Mouse (Mus musculus) embryo, embryonic 11.5 days (tissue): ENCODE results near the gene Zzef1.
A peak's percentile ranks its signal among the peaks of the same experiment; 100 is the strongest.
"Not testable (repeated sequence)": the region's sequence is repeated elsewhere in the genome, so short reads cannot be mapped to it uniquely, and the experiment has no call there.

Experiments used
- DNase-seq: peaks from one replicate; pipeline ENCODE4 v3.0.0-alpha.2; 2012; ENCODE audit warnings: low read depth, low spot score

Zzef1 gene

DNA sequence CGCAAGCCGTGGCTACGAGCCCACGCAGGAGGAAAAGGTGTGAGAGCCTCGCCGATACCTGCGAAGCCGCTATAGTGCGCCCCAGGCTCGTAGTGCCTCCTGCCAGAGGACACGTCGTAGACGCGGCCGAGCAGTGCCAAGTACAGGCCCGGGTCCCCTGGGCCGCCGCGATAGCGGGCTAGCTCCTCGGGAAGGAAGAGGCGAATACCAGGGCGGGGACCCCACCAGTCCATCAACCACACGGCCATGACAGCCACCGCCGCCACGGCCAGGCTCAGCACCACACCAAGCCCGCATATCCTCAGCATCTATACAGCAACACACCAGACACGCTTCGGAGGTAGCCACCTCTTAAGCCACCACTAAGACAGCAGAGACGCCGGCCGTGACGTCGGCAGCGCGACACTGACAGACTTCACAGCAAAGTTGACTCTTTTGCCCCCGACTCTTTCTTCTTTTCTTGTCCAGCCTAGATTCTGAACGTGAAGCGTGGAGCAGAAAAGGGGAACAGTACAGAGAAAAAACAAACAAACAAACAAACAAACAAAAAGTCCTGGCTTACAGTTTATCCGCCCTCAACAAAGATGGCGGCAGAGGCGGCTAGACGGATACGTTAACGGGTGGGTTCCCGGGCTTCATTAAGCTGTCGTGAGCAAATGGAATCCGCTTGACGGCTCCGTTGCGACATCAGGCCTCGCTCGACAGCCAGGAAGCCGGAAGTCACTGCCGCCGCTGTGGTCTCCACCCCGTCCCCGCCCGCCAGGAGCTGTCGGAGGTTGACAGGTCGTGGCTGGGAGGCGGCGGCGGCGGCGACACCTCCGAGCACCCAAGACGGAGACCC, at the start of gene Zzef1, which contains the start of gene Cyb5d2:
Zzef1 (plus strand) TSS at position 772 of the 841 bp plus-strand sequence.
Cyb5d2 (minus strand) TSS at position 688 of the 841 bp plus-strand sequence.
- DNase-seq = peak; percentile 86

DNA sequence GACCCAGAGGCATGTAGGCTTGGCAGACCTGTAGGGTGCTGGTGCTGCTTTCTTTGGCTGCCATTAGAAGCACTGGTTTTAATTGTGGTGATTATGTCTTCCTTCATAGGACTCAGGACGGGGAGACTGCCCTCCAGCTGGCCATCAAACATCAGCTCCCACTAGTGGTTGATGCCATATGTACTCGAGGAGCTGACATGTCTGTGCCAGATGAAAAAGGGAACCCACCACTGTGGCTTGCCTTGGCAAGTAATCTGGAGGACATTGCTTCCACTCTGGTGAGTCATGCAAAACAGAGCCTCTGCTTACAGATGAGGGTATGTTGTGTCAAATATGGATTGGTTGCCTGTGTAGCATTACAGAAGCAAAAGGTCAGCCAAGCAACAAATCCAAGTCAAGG, 44.1 kb upstream of the Zzef1 start:
- no peak for DNase-seq

- no peak for DNase-seq
Observed at GRCm38 (mm10) chr11:72758316-72758715, 37.7 kb upstream of the Zzef1 start.

- DNase-seq = no peak
Observed at GRCm38 (mm10) chr11:72759581-72759980, 36.4 kb upstream of the Zzef1 start.

DNA sequence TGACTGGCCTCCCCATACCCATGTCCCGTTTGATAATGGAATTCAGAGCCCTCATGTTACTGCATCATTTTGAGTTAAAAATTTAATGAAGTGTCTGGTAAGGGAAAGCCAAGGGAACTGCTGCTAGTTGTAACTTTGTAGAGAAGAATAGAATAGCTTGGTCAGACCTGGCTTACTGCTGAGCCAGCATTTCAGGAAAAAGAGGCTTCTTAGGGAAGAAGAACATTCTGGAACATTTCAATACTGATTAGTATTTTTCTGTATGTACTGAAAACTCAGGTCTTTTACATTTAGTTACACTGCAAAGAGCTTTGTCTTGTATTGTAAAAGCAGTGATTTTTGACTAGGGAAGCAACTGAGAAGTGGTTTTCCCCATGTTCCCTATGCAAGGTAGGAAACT, 35.2 kb upstream of the Zzef1 start:
- no peak for DNase-seq

- no peak for DNase-seq
Observed at GRCm38 (mm10) chr11:72764270-72764669, 31.8 kb upstream of the Zzef1 start.

DNA sequence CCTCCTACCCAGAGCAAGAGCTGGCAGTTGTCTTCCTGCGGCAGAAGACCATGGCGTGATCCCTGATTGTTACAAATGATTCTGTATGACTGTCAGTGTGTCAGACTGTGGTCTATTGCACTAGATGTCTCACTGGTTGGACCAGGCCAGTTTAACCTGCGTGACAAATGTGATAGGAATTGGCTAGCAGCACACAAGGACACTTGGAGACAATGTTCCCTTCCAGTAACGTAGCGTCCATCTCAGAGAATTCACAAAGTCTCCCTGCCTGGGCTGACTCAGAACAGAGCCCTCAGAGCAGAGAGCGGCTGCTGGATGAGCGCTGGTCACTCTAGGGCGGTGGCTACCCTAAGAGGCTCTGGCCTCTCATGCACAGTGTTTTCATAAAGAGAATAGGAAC, 28.3 kb upstream of the Zzef1 start:
- no peak for DNase-seq

DNA sequence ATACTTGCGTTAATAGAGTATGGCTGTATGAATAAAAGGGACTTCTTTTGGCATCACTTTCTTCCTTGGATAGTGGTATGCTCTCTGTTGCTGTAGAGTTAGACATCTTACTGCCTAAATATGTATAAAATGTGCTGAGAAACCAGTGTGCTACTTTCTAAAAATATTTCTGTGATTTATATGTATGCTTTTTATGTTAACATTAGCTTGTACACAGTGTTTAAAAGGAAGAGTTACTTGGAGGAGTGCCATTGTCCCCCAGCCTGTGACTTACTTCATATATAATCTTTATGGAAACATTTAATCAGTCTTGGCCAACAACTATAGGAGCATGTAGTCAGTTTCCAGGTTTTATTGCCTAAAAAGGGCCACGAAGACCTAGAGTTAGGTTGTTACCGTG, 27.0 kb upstream of the Zzef1 start:
- DNase-seq = no peak

DNA sequence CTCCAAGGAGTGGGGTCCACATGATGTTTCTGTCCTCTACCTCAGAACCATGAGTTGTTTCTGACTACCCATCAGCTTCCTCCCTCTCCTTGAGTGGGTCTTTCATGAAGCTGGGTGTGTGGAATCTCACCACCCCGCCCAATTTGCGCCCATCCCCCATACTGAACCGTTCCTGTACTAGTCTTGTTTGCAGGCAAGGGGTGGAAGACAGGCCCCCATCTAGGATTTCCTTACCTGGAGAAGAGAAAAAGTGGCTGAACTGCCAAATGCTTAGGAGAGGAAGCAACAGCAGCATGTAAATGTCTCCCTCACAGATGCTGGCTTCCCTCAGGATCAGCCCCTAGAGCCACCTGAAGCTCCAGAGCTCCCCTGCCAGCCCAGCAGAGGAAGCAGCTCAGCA, 25.7 kb upstream of the Zzef1 start:
- DNase-seq = no peak

DNA sequence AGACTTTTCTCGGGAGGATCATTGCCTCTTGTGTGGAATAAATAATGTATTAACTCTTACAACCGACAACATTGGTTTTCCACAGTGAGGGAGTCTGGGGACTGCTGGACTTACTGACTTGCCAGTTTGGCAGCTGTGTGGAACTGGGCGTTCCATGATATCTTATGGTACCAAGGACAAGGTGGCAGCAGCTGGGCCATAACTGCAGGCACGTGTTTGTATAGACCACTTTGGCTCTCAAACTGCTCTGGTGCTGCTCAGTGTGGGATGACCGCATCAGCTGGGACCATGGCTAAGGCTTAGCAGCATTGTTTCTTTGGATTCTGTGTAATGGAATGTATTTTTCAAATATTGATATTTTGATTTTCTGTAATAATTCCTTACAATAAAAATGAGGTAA, 25.2 kb upstream of the Zzef1 start:
- DNase-seq = no peak

- no peak for DNase-seq
Observed at GRCm38 (mm10) chr11:72771461-72771860, 24.6 kb upstream of the Zzef1 start.

- DNase-seq = not testable (repeated sequence)
Observed at GRCm38 (mm10) chr11:72772611-72773010, 23.4 kb upstream of the Zzef1 start.

DNA sequence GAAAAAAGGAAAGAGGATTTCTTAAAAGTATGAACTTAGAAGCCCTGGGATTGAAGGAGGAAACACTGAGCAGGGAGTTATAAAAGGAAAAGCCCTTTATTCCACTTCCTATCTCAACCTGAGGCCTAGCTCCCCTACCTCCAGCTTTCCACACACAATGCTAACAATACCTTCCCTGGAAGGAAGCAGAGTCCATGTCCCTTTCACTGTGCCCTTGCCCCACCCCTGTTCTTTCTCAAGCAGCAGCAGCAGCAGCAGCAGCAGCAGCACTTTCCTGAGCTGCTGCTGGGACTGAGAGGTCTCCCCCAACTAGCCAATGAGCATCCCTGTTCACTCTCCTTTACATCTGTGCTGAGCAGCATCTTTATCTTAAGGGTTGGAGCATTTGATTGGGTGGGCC, 17.1 kb upstream of the Zzef1 start:
- no peak for DNase-seq

DNA sequence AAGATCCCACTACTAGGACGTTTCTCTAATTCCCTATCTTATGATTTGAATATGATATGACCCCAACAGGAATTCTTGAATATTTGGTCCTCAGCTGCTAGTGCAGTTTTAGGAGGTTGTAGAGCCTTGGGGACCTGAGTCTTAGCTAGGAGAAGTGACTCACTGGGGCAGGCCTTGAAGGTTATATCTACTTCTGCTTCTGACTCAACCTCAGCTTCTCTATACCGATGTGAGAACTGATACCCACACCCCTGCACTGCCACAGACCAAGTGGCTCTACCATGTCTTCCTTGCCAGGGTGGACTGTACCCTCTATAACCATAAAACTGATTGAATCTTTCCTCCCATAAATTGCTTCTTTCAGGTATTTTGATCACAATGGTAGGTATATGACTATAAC, 13.9 kb upstream of the Zzef1 start:
- DNase-seq = no peak

- DNase-seq = no peak
Observed at GRCm38 (mm10) chr11:72782503-72782902, 13.5 kb upstream of the Zzef1 start.

DNA sequence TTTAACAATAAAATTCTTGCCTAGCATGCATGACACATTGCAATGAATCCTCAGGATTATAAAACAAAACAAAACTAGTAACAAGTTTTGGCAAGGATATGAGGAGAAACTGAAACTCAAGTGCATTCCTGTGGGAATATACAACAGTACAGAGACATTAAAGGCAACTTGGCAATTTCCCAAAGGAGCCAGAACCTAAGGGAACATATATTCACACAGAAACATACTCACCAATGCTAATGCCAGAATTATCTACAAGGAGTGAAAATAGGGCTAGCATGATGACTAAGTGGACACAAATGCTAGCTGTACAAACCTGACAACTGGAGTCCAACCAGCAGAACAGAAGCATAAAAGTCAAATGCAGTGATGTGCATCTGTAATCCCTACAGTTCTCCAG, 4.0 kb upstream of the Zzef1 start:
- DNase-seq = no peak

GRCm38 (mm10) chr11:72795149-72795454, 924 bp upstream of the Zzef1 start:
- DNase-seq = no peak

DNA sequence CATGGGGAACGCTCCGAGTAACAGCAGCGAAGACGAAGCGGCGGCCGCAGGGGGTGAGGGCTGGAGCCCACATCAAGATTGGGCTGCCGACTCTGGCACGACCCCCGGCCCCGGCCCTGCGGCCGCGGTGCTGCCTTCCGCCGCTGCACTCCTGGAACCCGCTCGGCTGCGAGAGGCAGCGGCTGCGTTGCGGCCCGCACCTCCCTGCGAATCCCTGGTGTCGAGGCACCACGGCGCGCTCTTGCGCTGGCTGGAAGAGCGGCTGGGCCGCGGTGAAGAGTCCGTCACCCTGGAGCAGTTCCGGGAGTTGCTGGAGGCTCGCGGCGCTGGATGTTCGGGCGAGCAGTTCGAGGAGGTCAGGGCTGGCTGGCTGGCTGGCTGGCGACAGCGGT, 266 bp downstream of the Zzef1 start:
- no peak for DNase-seq

DNA sequence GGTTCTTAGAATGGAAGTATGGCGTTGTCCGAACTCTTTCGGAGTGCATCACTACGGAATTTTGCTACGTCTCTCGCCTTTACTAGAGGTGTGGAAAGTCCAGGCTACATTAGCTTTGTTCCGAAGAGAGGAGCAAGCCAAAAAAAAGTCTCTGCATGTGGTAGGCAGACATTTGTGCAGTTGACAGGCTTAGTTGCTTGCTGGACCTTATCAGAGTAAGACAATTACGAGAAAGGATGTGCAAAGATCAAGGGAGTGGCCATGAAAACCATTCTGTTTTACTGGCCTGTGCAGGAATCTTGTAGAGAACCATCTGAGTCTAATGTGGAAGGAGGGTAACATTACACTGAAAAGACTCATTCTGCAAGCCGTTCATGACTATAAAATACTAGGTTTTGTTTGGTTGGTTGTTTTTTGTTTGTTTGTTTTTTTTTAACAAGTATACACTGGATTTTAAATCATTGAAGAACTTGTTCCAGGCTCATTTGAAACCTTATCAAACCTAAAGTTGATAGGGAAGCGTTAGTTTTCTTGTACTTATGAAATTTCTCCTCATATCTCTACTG, 830 bp downstream of the Zzef1 start:
- no peak for DNase-seq

- no peak for DNase-seq
Observed at GRCm38 (mm10) chr11:72798112-72798511, 2.1 kb downstream of the Zzef1 start.

GRCm38 (mm10) chr11:72801182-72801581, 5.2 kb downstream of the Zzef1 start:
- no peak for DNase-seq

DNA sequence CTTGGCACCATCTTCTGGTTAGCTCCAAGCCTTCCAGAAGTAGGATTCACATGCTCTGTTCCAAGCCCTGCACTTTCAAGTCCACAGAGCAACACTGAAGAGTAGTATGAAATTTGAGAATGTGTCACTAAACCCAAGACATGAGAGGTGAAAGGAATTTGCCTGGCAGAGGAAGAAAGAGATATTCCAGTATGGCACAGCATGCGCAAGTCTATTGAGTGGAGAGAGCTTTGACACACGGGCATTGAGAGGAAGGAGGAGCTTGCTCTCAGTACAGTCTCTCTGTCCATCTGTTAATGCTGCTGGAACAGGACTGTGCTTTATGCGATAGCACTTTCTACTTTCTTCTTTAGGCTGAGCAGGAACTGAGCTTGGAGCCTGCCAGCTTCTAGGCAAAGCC, 7.0 kb downstream of the Zzef1 start:
- DNase-seq = no peak

- DNase-seq = no peak
Observed at GRCm38 (mm10) chr11:72804586-72804985, 8.6 kb downstream of the Zzef1 start.

DNA sequence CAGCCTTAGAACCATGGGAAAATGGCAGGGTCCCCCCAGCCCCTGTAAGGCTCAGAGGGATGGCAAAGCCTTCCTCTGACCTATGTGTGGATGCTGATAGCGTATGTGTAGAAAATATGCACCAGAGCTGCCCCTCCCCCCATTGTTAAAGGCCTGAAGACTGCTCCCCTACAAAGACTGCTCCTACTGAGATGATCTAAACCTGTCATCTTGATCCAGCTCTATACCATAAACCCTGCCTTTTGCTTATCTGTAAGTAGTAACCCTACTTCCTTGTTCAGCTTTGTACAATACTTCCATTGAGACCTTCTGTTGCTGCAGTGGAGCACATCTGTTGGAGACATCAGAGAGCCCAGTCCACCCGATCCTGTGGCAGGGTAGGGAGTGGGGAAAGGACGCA, 9.2 kb downstream of the Zzef1 start:
- no peak for DNase-seq
